Comparison of ENCODE assay signal across 8 mouse cellular contexts in genomic region chr10:93162276-93162971, GRCm38 (mm10). TPM values are rescaled to one million over a fixed set of nuclear protein-coding genes. Genes with fewer than 3 reads are reported as not detected.
DNase-seq lines count a peak whose midpoint lies in the region; ATAC-seq and TF ChIP-seq lines count a peak whose summit lies in the region.

No protein-coding gene starts in this region.

- peak overlapping the region; percentile 99 for H3K4me3 ChIP-seq in liver, adult 2 months (ENCODE audit: insufficient read depth, low read depth, low read length)
- peak overlapping the region; percentile 89 for H3K4me3 ChIP-seq in brown adipose tissue, adult 24 weeks (ENCODE audit: insufficient read depth, low read depth, low read length)
- peak overlapping the region; percentile 97 for H3K4me3 ChIP-seq in neural tube, embryonic 15.5 days (replicated peaks)

- H3K9me3 ChIP-seq in neural tube, embryonic 15.5 days (replicated peaks) = no peaks in the 10 kb centered on the region

- peak overlapping the region; percentile 67 for H3K4me2 ChIP-seq in neural tube, embryonic 15.5 days

- peaks cover 25% of the 10 kb centered on the region for H3K4me1 ChIP-seq in liver, adult 2 months (ENCODE audit: control insufficient read depth, insufficient read depth, low read length)
- H3K4me1 ChIP-seq in brown adipose tissue, adult 24 weeks (ENCODE audit: control insufficient read depth, insufficient read depth, insufficient read length, low read length) = peaks cover 16% of the 10 kb centered on the region
- peaks cover 43% of the 10 kb centered on the region for H3K4me1 ChIP-seq in neural tube, embryonic 15.5 days

- no peak for TF ChIP-seq CTCF in liver, adult 2 months (IDR thresholded peaks at IDR 0.05; ENCODE audit: low read depth, low read length)

- peak overlapping the region; percentile 99 for H3K27ac ChIP-seq in liver, adult 2 months (replicated peaks; ENCODE audit: insufficient read depth, low read depth, low read length)
- H3K27ac ChIP-seq in brown adipose tissue, adult 24 weeks (replicated peaks; ENCODE audit: low read depth, low read length) = peak overlapping the region; percentile 99
- H3K27ac ChIP-seq in neural tube, embryonic 15.5 days (replicated peaks) = peak overlapping the region; percentile 99

- peak; percentile 90 for DNase-seq in liver, adult 2 months (ENCODE audit: extremely low read depth, low read depth, low spot score)
- no peak for DNase-seq in liver
- peak; percentile 75 for DNase-seq in induced T-regulatory cell, adult 2 months (ENCODE audit: low read depth)
- no peak for DNase-seq in ovary, postnatal 14 days (ENCODE audit: low spot score)
- DNase-seq in adrenal gland, adult 8-10 months = no peak
- DNase-seq in adrenal gland, adult 18-20 months (ENCODE audit: low spot score in 2 of 2) = no peak

- H3K27me3 ChIP-seq in liver, adult 2 months (ENCODE audit: control insufficient read depth, insufficient read depth, low read length) = no peaks in the 10 kb centered on the region
- H3K27me3 ChIP-seq in neural tube, embryonic 15.5 days (replicated peaks) = no peaks in the 10 kb centered on the region

- H3K9ac ChIP-seq in liver, adult 2 months (ENCODE audit: low read depth, low read length) = peak overlapping the region; percentile 100
- peak overlapping the region; percentile 100 for H3K9ac ChIP-seq in neural tube, embryonic 15.5 days (replicated peaks)

- H3K36me3 ChIP-seq in liver, adult 2 months (ENCODE audit: control insufficient read depth, insufficient read depth, low read length) = no peaks in the 10 kb centered on the region
- no peaks in the 10 kb centered on the region for H3K36me3 ChIP-seq in neural tube, embryonic 15.5 days

- ATAC-seq in neural tube, embryonic 15.5 days (ENCODE audit: low FRiP score) = no peak

- peaks cover 28% of the 10 kb centered on the region; the same call in 1 of the 2 replicates for H3K79me2 ChIP-seq in liver, adult 2 months (ENCODE audit: control insufficient read depth, insufficient read depth, low read length)

- TF ChIP-seq POLR2A in liver, adult 2 months (IDR thresholded peaks at IDR 0.05; ENCODE audit: extremely low read depth, insufficient read depth, low read length) = no peak

- 12% methylated on average over 11 of the region's 11 CpGs for WGBS in liver, adult 2 months
- WGBS in neural tube, embryonic 15.5 days = 9% methylated on average over 11 of the region's 11 CpGs

RNA-seq across cellular contexts. Expression of gene Cdk17, which starts 1.7 kb away (rescaled TPM):
- 17.1 and 17.7 TPM in 2 replicates for total RNA-seq in liver, adult 2 months (2014; rRNA removed)
- polyA plus RNA-seq in liver, adult 2 months (2012; rRNA removed) = 11.3 and 12.5 TPM in 2 replicates
- polyA plus RNA-seq in brown adipose tissue, adult 24 weeks (2012; ENCODE audit: insufficient read depth, insufficient read length, missing spikeins) = 23.6 and 27.1 TPM in 2 replicates
- 39.5 and 41.2 TPM in 2 replicates for polyA plus RNA-seq in neural tube, embryonic 15.5 days (2015; fragmentation: Nextera tagmentation; extraction: Ambion mirVana)
- total RNA-seq in adrenal gland, adult 8-10 months (2022) = 10 to 100 TPM; 24.6 to 30.2 (median 28.1) TPM
- 10 to 100 TPM; 24.6 to 29.4 TPM for total RNA-seq in adrenal gland, adult 18-20 months (2021)

Comparison
In these comparisons a context has a peak if more than half of its experiments do, and no peak if none do; other contexts are left out.
1. DNase-seq: peak in liver, adult 2 months (single experiment) and induced T-regulatory cell, adult 2 months (single experiment); none in liver (single experiment), ovary, postnatal 14 days (single experiment), adrenal gland, adult 8-10 months (single experiment) and adrenal gland, adult 18-20 months (0 of 2).
2. Peak in every context shown above with its lines, with median percentiles within 50 percentile points of each other: H3K27ac ChIP-seq and H3K4me3 ChIP-seq.